Mouse (Mus musculus) right cerebral cortex, postnatal 10 days (tissue): ENCODE data around the gene Mthfd1.

Experiments
- DNase-seq, 2 experiments: peaks; one replicate each; pipeline ENCODE4 v3.0.0; 2021; ENCODE audit warnings: low spot score in 2 of 2

Mthfd1 gene

GRCm38 (mm10) chr12:76300367-76300766, 45.3 kb downstream of the Mthfd1 start:
- no peak for DNase-seq

GRCm38 (mm10) chr12:76303474-76303873, 48.4 kb downstream of the Mthfd1 start:
- no peak for DNase-seq

DNA sequence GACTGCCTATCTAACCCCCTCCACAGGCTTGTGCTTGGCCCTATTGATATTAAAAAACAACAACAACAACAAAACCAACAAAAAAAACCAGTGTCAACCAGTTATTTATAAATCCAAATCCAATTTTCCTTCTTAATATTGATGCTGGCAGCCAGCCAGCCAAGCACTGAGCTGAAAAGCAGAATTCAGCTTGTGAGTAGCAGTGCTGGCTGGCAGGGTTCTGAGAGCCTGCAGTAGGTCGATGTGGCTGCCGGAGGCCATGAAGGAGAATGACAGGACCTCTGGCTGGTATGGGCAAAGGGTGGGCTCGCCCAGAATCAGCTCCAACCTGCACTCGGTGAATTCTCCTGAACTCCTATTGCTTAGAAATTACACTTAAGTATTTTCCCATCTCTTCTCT, 49.1 kb downstream of the Mthfd1 start:
- DNase-seq = peak in 1 of 2 experiments; percentile 56

- no peak for DNase-seq
Observed at GRCm38 (mm10) chr12:76305107-76305506, 50.0 kb downstream of the Mthfd1 start.

DNA sequence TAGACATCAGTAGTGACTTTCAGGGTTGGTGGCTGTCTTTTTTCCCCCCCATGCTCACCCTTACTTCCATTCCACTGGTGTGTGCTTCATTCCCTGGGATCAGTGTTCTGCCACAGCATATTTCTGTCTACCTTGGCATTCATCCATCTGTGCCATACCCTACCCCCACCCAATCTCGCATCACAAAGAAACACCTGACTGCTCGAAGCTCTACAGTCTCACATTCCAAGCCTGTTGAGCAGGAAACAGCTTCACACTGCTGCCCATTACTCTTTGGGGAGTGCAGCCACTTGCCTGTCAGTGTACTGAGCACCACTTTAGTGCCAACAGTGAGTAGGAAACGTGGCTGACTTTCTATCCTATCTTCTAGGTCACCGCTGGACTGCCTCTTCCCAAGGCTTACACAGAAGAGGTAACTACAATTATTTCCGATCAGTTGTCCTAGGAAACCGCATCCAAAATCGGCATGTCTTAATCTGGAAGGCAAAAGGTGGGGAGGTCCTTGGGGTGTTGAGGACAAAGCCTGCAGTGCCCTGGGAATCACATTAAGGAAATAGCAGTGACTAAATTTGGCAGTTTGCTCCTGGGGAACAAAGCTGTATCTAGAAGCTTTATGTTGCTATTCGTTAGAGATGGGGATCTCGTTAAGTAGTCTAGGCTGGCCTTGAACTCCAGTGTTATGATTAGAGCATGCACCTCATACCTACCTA, 51.9 kb downstream of the Mthfd1 start:
- DNase-seq = no peak

DNA sequence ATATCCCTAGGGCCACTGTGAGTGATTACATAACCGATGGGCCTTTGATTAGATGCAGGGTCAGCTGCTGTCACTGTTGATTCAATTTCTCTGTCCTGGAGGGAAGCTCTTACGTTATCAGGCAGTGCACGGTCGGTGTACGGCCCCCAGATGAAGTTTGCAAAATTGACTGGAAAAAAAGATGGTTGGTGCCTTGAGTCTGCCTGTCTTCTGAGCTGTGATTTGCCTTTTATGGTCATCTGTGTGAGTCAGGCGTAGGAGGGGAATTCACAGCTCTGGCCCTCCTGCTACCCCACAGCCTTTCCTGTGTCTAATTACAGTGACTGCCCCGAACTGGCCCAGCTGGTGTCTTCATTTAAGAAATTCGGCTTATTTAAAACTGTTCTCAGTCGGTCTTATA, 52.9 kb downstream of the Mthfd1 start:
- peak in 1 of 2 experiments; percentile 69 for DNase-seq

- no peak for DNase-seq
Observed at GRCm38 (mm10) chr12:76308436-76308835, 53.3 kb downstream of the Mthfd1 start.

GRCm38 (mm10) chr12:76310007-76310406, 54.9 kb downstream of the Mthfd1 start:
- no peak for DNase-seq

DNA sequence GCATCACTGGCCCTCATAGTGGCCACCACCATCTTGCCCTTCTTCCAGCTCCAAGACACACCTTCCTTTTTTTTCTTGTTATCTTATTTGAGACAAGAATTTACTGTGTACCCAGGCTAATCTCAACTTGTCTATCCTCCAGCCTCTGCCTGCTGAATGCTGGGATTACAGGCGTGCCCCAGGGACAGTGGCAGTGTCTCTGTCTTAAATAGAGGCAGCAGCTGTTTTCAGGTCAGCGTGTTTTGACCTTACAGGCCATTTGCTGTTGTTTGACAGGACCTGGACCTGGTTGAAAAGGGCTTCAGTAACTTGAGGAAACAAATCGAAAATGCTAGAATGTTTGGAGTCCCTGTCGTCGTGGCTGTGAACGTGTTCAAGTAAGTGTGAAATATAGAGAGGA, 55.5 kb downstream of the Mthfd1 start:
- DNase-seq = no peak

GRCm38 (mm10) chr12:76311227-76311626, 56.1 kb downstream of the Mthfd1 start:
- no peak for DNase-seq

GRCm38 (mm10) chr12:76311951-76312350, 56.9 kb downstream of the Mthfd1 start:
- no peak for DNase-seq

- DNase-seq = no peak
Observed at GRCm38 (mm10) chr12:76318282-76319212, 63.4 kb downstream of the Mthfd1 start.

GRCm38 (mm10) chr12:76324679-76325431, 69.8 kb downstream of the Mthfd1 start, which contains the start of gene Akap5:
Akap5 (plus strand) TSS chr12:76324891.
- peak; percentile 84 to 85 for DNase-seq

GRCm38 (mm10) chr12:76326437-76327220, 71.5 kb downstream of the Mthfd1 start:
- peak; percentile 55 to 65 for DNase-seq

- no peak for DNase-seq
Observed at GRCm38 (mm10) chr12:76328567-76329354, 73.7 kb downstream of the Mthfd1 start.

- no peak for DNase-seq
Observed at GRCm38 (mm10) chr12:76333688-76334087, 78.6 kb downstream of the Mthfd1 start.

- no peak for DNase-seq
Observed at GRCm38 (mm10) chr12:76335641-76336040, 80.5 kb downstream of the Mthfd1 start.

GRCm38 (mm10) chr12:76336111-76336965, 81.2 kb downstream of the Mthfd1 start:
- no peak for DNase-seq

- peak; percentile 64 to 74 for DNase-seq
Observed at GRCm38 (mm10) chr12:76341080-76341479, 86.0 kb downstream of the Mthfd1 start.
